Mouse (Mus musculus) thymus, postnatal 0 days (tissue): ENCODE results near the gene AI837181. TPM values are rescaled to one million over a fixed set of nuclear protein-coding genes. Genes with fewer than 3 reads are reported as not detected.

Experiments used
- DNase-seq: peaks from one replicate; pipeline ENCODE4 v3.0.0-alpha.2; 2015; ENCODE audit warnings: low spot score
- polyA plus RNA-seq: library from polyadenylated mRNA; unstranded; fragments of >200 nt; fragmentation: Nextera tagmentation; extraction: Ambion mirVana; gene quantifications from 2 replicates; pipeline ENCODE4 v1.2.1, GENCODE M21; 2015

AI837181 gene
- polyA plus RNA-seq, 1 experiment from 2014 or later = 54.4 TPM

- no peak for DNase-seq
Measured at GRCm38 (mm10) chr19:5413840-5414239, 11.1 kb upstream of the AI837181 start.

GRCm38 (mm10) chr19:5414534-5414957 is 10.4 kb upstream of the AI837181 start:
- DNase-seq = no peak

DNA sequence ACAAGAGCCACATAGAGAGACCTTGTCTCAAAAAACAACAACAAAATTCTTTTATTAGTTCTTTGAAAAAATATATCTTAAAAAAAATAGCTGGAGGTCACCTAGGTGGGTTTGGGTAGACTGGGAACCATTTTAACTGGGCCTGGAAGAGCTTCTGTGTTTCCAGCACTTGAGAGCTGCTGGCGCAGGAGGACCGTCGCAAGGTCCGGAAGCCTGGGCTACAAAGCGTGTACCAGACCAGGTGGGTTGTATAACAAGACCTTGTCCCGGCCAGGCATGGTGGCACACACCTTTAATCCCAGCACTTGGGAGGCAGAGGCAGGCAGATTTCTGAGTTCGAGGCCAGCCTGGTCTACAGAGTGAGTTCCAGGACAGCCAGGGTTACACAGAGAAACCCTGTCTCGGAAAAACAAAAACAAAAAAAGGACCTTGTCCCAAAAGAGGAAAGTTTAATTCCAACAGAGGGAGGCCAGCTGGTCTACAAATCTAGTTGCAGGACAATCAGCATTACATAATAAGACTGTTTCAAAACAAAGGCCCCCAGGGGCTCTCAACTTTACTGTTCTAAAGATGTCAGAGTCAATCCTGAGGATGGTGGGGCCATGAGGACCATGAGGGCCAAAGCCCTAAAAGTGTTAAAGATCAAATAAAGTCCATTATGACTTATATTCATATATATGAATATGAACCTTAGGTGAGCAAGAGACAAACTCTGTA is 6.0 kb upstream of the AI837181 start:
- no peak for DNase-seq

DNA sequence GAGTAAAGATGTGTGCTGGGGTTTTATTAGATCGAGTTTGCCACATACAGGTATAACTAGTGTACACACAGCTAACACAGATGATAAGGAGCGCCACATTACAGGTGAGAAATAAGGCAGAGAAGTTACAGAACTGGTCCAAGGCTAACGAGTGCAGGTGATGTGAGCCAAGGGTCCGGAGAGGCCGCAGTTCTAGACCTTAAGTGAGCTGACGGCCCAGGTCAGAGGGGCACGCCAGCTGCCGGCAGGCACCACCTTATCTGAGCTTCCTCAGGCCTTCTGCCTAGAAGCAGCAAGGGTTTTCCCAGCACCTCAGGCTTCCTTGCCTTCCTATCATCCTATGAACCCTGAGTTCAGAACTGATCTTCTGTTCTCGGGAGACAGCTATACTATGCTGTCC is 5.3 kb upstream of the AI837181 start:
- DNase-seq = no peak

GRCm38 (mm10) chr19:5420579-5420978 is 4.4 kb upstream of the AI837181 start:
- no peak for DNase-seq

- no peak for DNase-seq
Measured at GRCm38 (mm10) chr19:5421784-5422183, 3.2 kb upstream of the AI837181 start.

DNA sequence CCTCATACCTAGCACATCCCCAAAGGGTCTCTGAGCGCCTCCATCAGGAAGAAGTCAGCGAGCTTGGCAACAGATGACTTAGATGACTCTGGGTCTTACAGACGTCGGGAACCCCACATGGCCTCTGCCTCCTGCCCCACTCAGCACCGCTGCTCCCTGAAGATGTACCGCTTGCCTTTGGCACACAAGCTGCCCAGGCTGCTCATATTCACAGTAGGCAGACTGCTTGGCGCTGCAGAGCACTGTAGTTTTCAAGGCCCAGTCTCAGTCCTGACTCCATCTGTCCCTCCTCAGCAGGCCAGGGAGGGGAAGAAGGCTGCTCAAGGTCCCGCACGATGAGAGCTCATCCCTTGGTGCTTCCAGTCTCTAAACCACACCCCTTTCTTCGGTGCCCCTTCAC is 2.7 kb upstream of the AI837181 start:
- no peak for DNase-seq

- DNase-seq = no peak
Measured at GRCm38 (mm10) chr19:5422895-5423443, 2.0 kb upstream of the AI837181 start.

- no peak for DNase-seq
Measured at GRCm38 (mm10) chr19:5423561-5423960, 1.4 kb upstream of the AI837181 start.

GRCm38 (mm10) chr19:5424092-5424781 is 707 bp upstream of the AI837181 start:
- DNase-seq = peak; percentile 77

DNA sequence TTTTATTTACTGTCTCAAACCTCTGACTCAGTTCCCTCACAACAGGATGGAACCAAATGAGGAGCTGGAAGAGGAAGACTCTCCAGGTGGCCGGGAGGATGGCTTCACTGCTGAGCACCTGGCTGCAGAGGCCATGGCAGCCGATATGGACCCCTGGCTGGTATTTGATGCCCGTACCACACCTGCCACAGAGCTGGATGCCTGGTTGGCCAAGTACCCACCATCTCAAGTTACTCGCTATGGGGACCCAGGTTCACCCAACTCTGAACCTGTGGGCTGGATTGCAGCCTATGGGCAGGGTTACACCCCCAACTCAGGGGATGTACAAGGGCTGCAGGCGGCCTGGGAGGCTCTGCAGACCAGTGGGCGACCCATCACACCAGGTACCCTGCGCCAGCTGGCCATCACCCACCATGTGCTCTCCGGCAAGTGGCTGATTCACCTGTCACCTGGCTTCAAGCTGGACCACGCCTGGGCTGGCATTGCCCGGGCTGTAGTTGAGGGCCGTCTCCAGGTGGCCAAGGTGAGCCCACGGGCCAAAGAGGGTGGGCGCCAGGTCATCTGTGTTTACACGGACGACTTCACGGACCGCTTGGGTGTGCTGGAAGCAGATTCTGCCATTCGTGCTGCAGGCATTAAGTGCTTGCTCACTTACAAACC is 1.1 kb downstream of the AI837181 start:
- DNase-seq = no peak

- DNase-seq = no peak
Measured at GRCm38 (mm10) chr19:5426640-5427290, 1.8 kb downstream of the AI837181 start.

DNA sequence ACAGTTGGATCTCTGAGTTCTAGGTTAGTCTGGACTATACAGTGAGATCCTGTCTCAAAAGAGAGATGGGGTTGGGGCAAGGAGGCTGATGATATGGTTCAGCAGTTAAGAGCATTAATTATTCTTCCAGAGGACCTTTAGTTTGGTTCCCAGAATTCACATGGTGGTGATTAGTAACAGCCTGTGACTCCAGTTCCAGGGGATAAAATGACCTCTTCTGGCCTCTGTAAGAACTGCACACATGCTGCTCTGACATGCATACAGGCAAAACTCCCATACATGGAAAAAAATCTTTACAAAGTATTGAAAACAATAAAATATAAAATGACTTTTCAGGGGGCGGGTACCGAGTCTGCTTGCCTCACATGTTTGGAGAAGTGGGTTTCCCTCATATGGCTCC is 3.1 kb downstream of the AI837181 start:
- DNase-seq = no peak

DNA sequence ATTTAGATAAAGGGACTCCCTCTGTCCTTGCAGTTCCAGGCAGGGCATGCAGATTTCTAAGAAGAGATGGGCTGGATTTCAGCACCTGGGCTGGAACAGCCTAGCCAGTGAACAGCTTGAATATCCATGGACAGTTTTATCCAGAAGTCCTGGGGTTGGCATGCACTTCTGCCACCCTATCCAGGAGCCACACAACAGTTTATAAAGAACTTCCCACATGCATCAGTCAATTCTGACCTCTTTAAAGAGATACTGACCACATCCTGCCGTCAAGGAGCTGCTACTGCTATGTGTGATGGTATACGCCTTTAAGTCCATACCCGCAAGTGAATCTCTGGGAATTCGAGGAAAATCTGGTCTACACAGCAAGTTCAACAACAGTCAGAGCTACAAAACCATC is 4.3 kb downstream of the AI837181 start:
- no peak for DNase-seq

- no peak for DNase-seq
Measured at GRCm38 (mm10) chr19:5429806-5430205, 4.9 kb downstream of the AI837181 start.

DNA sequence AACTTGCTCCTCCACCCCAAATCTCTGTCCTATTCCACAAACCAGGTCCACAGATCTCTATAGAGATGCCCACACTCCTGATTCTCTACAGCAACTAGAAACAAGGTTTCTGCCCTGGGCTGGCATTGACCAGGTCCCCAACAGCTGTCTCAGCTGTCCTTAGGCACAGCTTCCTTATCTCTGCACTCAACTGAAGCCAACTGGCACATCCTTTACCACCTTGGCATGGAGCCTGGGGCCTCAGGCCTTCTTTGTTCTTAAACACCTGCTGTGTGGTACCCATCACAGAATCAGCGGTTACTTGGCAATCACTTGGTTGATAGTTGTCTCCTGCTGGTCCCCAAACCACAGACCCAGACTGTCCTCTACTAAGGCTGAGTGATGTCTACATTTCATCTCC is 5.5 kb downstream of the AI837181 start:
- peak; percentile 47 for DNase-seq

GRCm38 (mm10) chr19:5431911-5432464 is 7.0 kb downstream of the AI837181 start:
- DNase-seq = no peak

DNA sequence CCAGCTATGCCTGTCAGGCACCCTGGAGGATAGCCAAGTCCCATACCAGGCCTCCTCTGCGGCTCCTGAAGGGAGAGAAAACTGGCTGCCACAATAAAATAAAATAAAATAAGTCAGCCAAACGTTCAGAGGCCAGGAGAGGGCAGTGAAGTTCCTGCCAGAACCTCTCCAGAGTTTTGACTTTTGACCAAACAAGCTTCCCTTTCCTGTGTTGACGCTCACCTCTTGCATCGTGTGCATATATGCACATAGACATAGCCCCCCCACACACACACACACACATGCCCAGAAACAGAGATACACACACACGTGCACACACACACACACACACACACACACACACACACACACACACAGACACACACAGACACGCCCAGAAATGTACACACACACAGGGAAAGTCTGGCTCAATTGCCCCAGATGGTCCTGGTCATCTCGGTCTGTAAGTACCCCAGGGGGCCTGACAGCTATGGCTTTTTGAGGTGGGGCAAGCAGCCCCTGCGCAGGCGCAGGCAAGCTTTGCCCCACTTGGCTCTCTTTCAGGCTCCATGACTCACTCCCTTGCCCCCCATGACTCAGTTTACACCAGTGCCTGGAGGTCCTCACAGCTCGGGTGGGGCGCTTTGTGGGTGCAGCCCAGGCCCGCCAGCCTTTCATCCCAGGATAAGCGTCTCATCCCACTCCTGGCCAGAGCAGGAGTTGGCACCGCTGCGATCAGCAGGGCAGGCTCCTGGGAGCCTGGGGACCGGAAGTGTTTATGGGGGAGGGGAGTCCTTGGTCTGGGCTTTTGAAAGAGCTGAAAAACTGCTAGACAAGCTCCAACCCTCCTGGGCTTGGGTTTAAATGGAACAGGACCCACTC is 8.3 kb downstream of the AI837181 start:
- DNase-seq = peak; percentile 72

DNA sequence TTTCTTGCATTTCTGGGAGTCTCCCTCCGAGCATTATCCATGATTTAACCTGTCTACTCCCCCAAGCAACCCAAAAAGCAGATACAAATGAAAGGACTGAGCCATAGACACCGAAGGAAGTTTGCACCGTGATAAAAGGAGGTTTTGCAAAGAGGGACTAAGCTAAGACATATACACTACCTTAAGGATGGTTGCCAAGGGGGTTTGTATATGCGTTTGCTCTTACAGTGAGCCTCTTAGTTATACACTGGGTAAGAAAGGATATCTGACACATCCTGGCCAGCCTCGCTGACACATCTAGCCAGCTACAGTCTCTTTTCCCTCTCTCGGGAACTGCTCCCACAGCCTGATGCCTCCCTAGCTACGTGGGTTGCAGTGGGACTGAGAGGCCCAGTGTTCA is 9.0 kb downstream of the AI837181 start:
- DNase-seq = no peak

GRCm38 (mm10) chr19:5444371-5444908 is 19.5 kb downstream of the AI837181 start:
- DNase-seq = no peak
